ENCODE assay signal across 8 mouse cellular contexts in the genomic region with DNA sequence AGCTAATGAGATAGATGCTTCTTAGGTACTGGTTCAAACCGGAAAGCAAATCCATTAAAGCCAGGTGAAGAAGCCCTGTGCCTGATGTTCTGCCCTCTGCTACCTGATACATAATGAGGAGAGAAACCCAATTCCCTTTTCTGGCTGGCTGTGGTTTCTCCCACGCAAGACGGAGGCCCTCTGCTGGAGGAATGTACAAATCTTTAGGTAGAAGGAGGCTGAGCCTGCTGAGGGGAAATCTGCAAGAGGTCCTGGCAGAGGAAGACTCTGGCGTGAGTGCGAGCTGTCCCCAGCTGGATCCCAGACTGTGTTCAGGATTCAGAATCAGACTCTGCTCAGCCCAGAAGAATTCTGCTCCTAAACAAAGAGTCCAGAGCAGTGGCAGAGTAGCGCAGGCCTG.
DNase-seq lines count a peak whose midpoint lies in the region; ATAC-seq and TF ChIP-seq lines count a peak whose summit lies in the region.

No protein-coding gene starts in this region.

- H3K27ac ChIP-seq in liver, adult 2 months (replicated peaks; ENCODE audit: insufficient read depth, low read depth, low read length) = peak overlapping the region; percentile 5; the same call in 1 of the 2 replicates
- H3K27ac ChIP-seq in liver, embryonic 11.5 days (ENCODE audit: low read depth, low read length) = no peak overlapping the region
- H3K27ac ChIP-seq in cortical plate, adult 2 months (ENCODE audit: insufficient read depth, low read length) = no peak overlapping the region
- H3K27ac ChIP-seq in lung, embryonic 14.5 days (ENCODE audit: low read depth) = no peak overlapping the region

- DNase-seq in liver, adult 2 months (ENCODE audit: extremely low read depth, low read depth, low spot score) = peak; percentile 44
- no peak for DNase-seq in liver, embryonic 11.5 days (ENCODE audit: low spot score)
- peak; percentile 11 for DNase-seq in WW6 (ENCODE audit: low read depth, low spot score)
- DNase-seq in heart, postnatal 10 days = peak; percentile 57 to 58
- DNase-seq in lung, embryonic 14.5 days = peak; percentile 76
- DNase-seq in right cerebral cortex, postnatal 10 days (ENCODE audit: low spot score in 2 of 2) = peak; percentile 74 to 79
- no peak for DNase-seq in ovary, postnatal 14 days (ENCODE audit: low spot score)

- peak; percentile 26 for TF ChIP-seq CTCF in liver, adult 2 months (IDR thresholded peaks at IDR 0.05; ENCODE audit: low read depth, low read length)
- TF ChIP-seq CTCF in cortical plate, adult 2 months (IDR thresholded peaks at IDR 0.05; ENCODE audit: extremely low read depth, insufficient read depth, low read length) = peak; percentile 67
- TF ChIP-seq CTCF in lung, embryonic 14.5 days (IDR thresholded peaks at IDR 0.05; ENCODE audit: low read depth) = peak; percentile 65

- 77% methylated on average over 6 of the region's 6 CpGs for WGBS in liver, adult 2 months
- WGBS in liver, embryonic 11.5 days = 67% methylated on average over 6 of the region's 6 CpGs
- 56% methylated on average over 6 of the region's 6 CpGs for WGBS in lung, embryonic 14.5 days

- TF ChIP-seq POLR2A in liver, adult 2 months (IDR thresholded peaks at IDR 0.05; ENCODE audit: extremely low read depth, insufficient read depth, low read length) = no peak
- TF ChIP-seq POLR2A in cortical plate, adult 2 months (IDR thresholded peaks at IDR 0.05; ENCODE audit: extremely low read depth, insufficient read depth, low read length) = 0 out of 2 replicates have a peak, but pooled peaks have one; percentile 12

- no peak overlapping the region for H3K4me3 ChIP-seq in liver, adult 2 months (ENCODE audit: insufficient read depth, low read depth, low read length)
- H3K4me3 ChIP-seq in liver, embryonic 11.5 days (ENCODE audit: low read depth, low read length) = no peak overlapping the region
- H3K4me3 ChIP-seq in cortical plate, adult 2 months (ENCODE audit: insufficient read depth, low read length) = no peak overlapping the region
- H3K4me3 ChIP-seq in lung, embryonic 14.5 days (ENCODE audit: low read depth, low read length) = no peak overlapping the region

- no peak overlapping the region for H3K4me2 ChIP-seq in liver, embryonic 11.5 days
- H3K4me2 ChIP-seq in lung, embryonic 14.5 days = no peak overlapping the region

- ATAC-seq in liver, embryonic 11.5 days (replicated peaks; ENCODE audit: low FRiP score) = no peak
- no peak for ATAC-seq in lung, embryonic 14.5 days (ENCODE audit: insufficient read depth)

- no peak overlapping the region for H3K9ac ChIP-seq in liver, adult 2 months (ENCODE audit: low read depth, low read length)
- no peak overlapping the region for H3K9ac ChIP-seq in liver, embryonic 11.5 days (ENCODE audit: low read depth, low read length)
- H3K9ac ChIP-seq in lung, embryonic 14.5 days = no peak overlapping the region

- intact Hi-C loops in heart, postnatal 10 days (cut with DNase I) = loop anchor here (2.0 kb wide), 1 partner anchor 219 kb away; no protein-coding TSS in a partner anchor

- no peaks in the 10 kb centered on the region for H3K27me3 ChIP-seq in liver, adult 2 months (ENCODE audit: control insufficient read depth, insufficient read depth, low read length)
- H3K27me3 ChIP-seq in liver, embryonic 11.5 days (replicated peaks; ENCODE audit: control insufficient read depth, insufficient read depth, low read length) = no peaks in the 10 kb centered on the region
- no peaks in the 10 kb centered on the region for H3K27me3 ChIP-seq in lung, embryonic 14.5 days (ENCODE audit: insufficient read depth, low read length)

- peaks cover 17% of the 10 kb centered on the region for H3K4me1 ChIP-seq in liver, adult 2 months (ENCODE audit: control insufficient read depth, insufficient read depth, low read length)
- H3K4me1 ChIP-seq in liver, embryonic 11.5 days (replicated peaks; ENCODE audit: control insufficient read depth, insufficient read depth, low read length) = peaks cover 7% of the 10 kb centered on the region; the same call in 1 of the 2 replicates
- H3K4me1 ChIP-seq in cortical plate, adult 2 months (ENCODE audit: control insufficient read depth, insufficient read depth, low read length) = peaks cover 18% of the 10 kb centered on the region
- H3K4me1 ChIP-seq in lung, embryonic 14.5 days (ENCODE audit: insufficient read depth) = no peaks in the 10 kb centered on the region

- no peaks in the 10 kb centered on the region for H3K9me3 ChIP-seq in liver, embryonic 11.5 days (ENCODE audit: control insufficient read depth, low read length)
- H3K9me3 ChIP-seq in lung, embryonic 14.5 days (ENCODE audit: low read depth, low read length) = no peaks in the 10 kb centered on the region

- peaks cover 4% of the 10 kb centered on the region; the same call in 1 of the 2 replicates for H3K36me3 ChIP-seq in liver, adult 2 months (ENCODE audit: control insufficient read depth, insufficient read depth, low read length)
- no peaks in the 10 kb centered on the region for H3K36me3 ChIP-seq in liver, embryonic 11.5 days (ENCODE audit: control insufficient read depth, insufficient read depth, low read length)
- H3K36me3 ChIP-seq in lung, embryonic 14.5 days (ENCODE audit: insufficient read depth) = no peaks in the 10 kb centered on the region

- H3K79me2 ChIP-seq in liver, adult 2 months (ENCODE audit: control insufficient read depth, insufficient read depth, low read length) = no peaks in the 10 kb centered on the region; the same call in 1 of the 2 replicates

Comparison
In these comparisons a context has a peak if more than half of its experiments do, and no peak if none do; other contexts are left out.
1. DNase-seq: peak in liver, adult 2 months (single experiment), WW6 (single experiment), heart, postnatal 10 days (2 of 2), lung, embryonic 14.5 days (single experiment) and right cerebral cortex, postnatal 10 days (2 of 2); none in liver, embryonic 11.5 days (single experiment) and ovary, postnatal 14 days (single experiment).
2. Peak in every context shown above with its lines, with median percentiles within 50 percentile points of each other: CTCF ChIP-seq.